18 mouse cellular contexts compared by ENCODE assay signal in genomic region chr5:125925856-125926497, GRCm38 (mm10).
A peak's percentile ranks its signal among the peaks of the same experiment; 100 is the strongest.
DNase-seq lines count a peak whose midpoint lies in the region; ATAC-seq and TF ChIP-seq lines count a peak whose summit lies in the region.
"Had no signal": no experiment of that assay in that cellular context is flagged by ENCODE, and none has a peak within 500 bp of the region (broad histone marks: within the 10 kb centered on the region; RNA-seq: fewer than 3 reads in every experiment).

No protein-coding gene starts in this region.

- H3K27me3 ChIP-seq in stomach, postnatal 0 days (ENCODE audit: control insufficient read depth, insufficient read depth, low read length) = no peaks in the 10 kb centered on the region
- H3K27me3 ChIP-seq: CH12.LX; forebrain, embryonic 12.5 days; intestine, embryonic 15.5 days; limb, embryonic 13.5 days; liver, embryonic 15.5 days had no signal

- H3K9ac ChIP-seq in stomach, postnatal 0 days (ENCODE audit: low read length) = no peak overlapping the region
- H3K9ac ChIP-seq: forebrain, embryonic 12.5 days; intestine, embryonic 15.5 days; limb, embryonic 13.5 days; liver, embryonic 15.5 days had no signal

- 68% methylated on average over 7 of the region's 7 CpGs for WGBS in stomach, postnatal 0 days

- H3K9me3 ChIP-seq in stomach, postnatal 0 days (ENCODE audit: control insufficient read depth, low read length) = no peaks in the 10 kb centered on the region
- H3K9me3 ChIP-seq: forebrain, embryonic 12.5 days; intestine, embryonic 15.5 days; limb, embryonic 13.5 days had no signal

- H3K27ac ChIP-seq in stomach, postnatal 0 days (replicated peaks) = no peak overlapping the region
- H3K27ac ChIP-seq: forebrain, embryonic 12.5 days; intestine, embryonic 15.5 days; limb, embryonic 13.5 days; liver, embryonic 15.5 days had no signal

- DNase-seq in cerebellum, postnatal 10 days = peak; percentile 86 to 94
- no peak for DNase-seq in cerebellum, adult 11 months
- DNase-seq in frontal cortex, postnatal 25 days (ENCODE audit: low spot score in 2 of 2) = no peak
- DNase-seq in right cerebral cortex, postnatal 4 days = peak; percentile 18
- no peak for DNase-seq in right cerebral cortex, postnatal 14 days
- DNase-seq in gastrocnemius, adult 8-10 months (ENCODE audit: low spot score in 2 of 2) = no peak
- no peak for DNase-seq in stomach, postnatal 0 days (ENCODE audit: low spot score)
- DNase-seq: adrenal gland, postnatal 14 days; gastrocnemius, postnatal 14 days; heart, postnatal 10 days; lung, postnatal 10 days; thymus, adult 18-20 months had no signal

- H3K4me3 ChIP-seq in stomach, postnatal 0 days (ENCODE audit: low read depth, low read length) = no peak overlapping the region
- H3K4me3 ChIP-seq: forebrain, embryonic 12.5 days; intestine, embryonic 15.5 days; limb, embryonic 13.5 days; liver, embryonic 15.5 days had no signal

- H3K36me3 ChIP-seq in stomach, postnatal 0 days (ENCODE audit: control insufficient read depth, insufficient read depth, low read length) = no peaks in the 10 kb centered on the region
- H3K36me3 ChIP-seq: forebrain, embryonic 12.5 days; intestine, embryonic 15.5 days; limb, embryonic 13.5 days; liver, embryonic 15.5 days had no signal

- no peak overlapping the region for H3K4me2 ChIP-seq in stomach, postnatal 0 days (replicated peaks; ENCODE audit: low read depth)
- H3K4me2 ChIP-seq: forebrain, embryonic 12.5 days; intestine, embryonic 15.5 days; limb, embryonic 13.5 days; liver, embryonic 15.5 days had no signal

- peak; percentile 64; the same call in 1 of the 2 replicates for ATAC-seq in frontal cortex, adult (ENCODE audit: low TSS enrichment)
- no peak for ATAC-seq in stomach, postnatal 0 days (ENCODE audit: low FRiP score, low TSS enrichment)
- ATAC-seq: intestine, embryonic 15.5 days had no signal

- TF ChIP-seq EP300 in stomach, postnatal 0 days (optimal IDR thresholded peaks at IDR 0.05) = no peak

- H3K4me1 ChIP-seq in stomach, postnatal 0 days (replicated peaks; ENCODE audit: control insufficient read depth, insufficient read depth) = no peaks in the 10 kb centered on the region
- H3K4me1 ChIP-seq: intestine, embryonic 15.5 days; limb, embryonic 13.5 days; liver, embryonic 15.5 days had no signal

- TF ChIP-seq CTCF in stomach, postnatal 0 days (IDR thresholded peaks at IDR 0.05; ENCODE audit: low read depth) = no peak

Comparison
In these comparisons a context has a peak if more than half of its experiments do, and no peak if none do; other contexts are left out.
1. DNase-seq: peak in cerebellum, postnatal 10 days (2 of 2) and right cerebral cortex, postnatal 4 days (single experiment); none in cerebellum, adult 11 months (single experiment), frontal cortex, postnatal 25 days (0 of 2), right cerebral cortex, postnatal 14 days (single experiment), gastrocnemius, adult 8-10 months (0 of 2) and stomach, postnatal 0 days (single experiment).